Mouse (Mus musculus): ENCODE results near the gene Zfp106.

GRCm38 (mm10) chr2:120476277-120477087, 87.2 kb downstream of the Zfp106 start:
- no peak for TF ChIP-seq CTCF (IDR thresholded peaks at IDR 0.05; ENCODE audit: control insufficient read depth, insufficient read depth, insufficient read length)
- no peak for TF ChIP-seq MYOD1 (IDR thresholded peaks at IDR 0.05; ENCODE audit: control insufficient read depth, insufficient read length, low read depth)
- no peak for TF ChIP-seq CEBPB (IDR thresholded peaks at IDR 0.05; ENCODE audit: low read depth)
- no peak for TF ChIP-seq USF1 (IDR thresholded peaks at IDR 0.05; ENCODE audit: low read depth)
- TF ChIP-seq MYOG (IDR thresholded peaks at IDR 0.05; ENCODE audit: control insufficient read depth, extremely low read depth, insufficient read length): no peak
- no peak for TF ChIP-seq MAX (IDR thresholded peaks at IDR 0.05)
